Mouse (Mus musculus): ENCODE measurements at regions not wholly inside any gene's neighbourhood (a gene's known extent, or its start where the extent isn't known, plus 50 kb on each side); places are given as distances from the start of the nearest gene placed in this dataset.

- TF ChIP-seq EP300 (IDR thresholded peaks at IDR 0.05; ENCODE audit: low read depth) (no peak), CTCF (IDR thresholded peaks at IDR 0.05; ENCODE audit: low read depth) (no peak)
These were observed 121.0 kb downstream of the Qrsl1 start for GRCm38 (mm10) chr10:43780571-43780970.
